Mouse (Mus musculus) adrenal gland, postnatal 4 days (tissue): ENCODE data around the gene Mdm2. TPM values are rescaled to one million over a fixed set of nuclear protein-coding genes. Genes with fewer than 3 reads are reported as not detected.
"Not testable (repeated sequence)": the region's sequence is repeated elsewhere in the genome, so short reads cannot be mapped to it uniquely, and the experiment has no call there.

Experiments
- DNase-seq, 2 experiments: peaks; one replicate each; pipeline ENCODE4 v3.0.0; 2021 to 2022; ENCODE audit warnings: low spot score in 2 of 2, mixed read lengths in 2 of 2
- total RNA-seq, 2 experiments: library from RNA; stranded (reverse); gene quantifications; 2 replicates each; pipeline ENCODE4 v1.2.3; 2021

Mdm2 gene
- total RNA-seq, 2 experiments from 2014 or later: 63.3 to 67.4 TPM

- not testable (repeated sequence) for DNase-seq
Observed at GRCm38 (mm10) chr10:117733626-117734025, 23.1 kb upstream of the Mdm2 start.

- DNase-seq: no peak
Observed at GRCm38 (mm10) chr10:117732962-117733592, 22.5 kb upstream of the Mdm2 start.

GRCm38 (mm10) chr10:117732184-117732583 is 21.6 kb upstream of the Mdm2 start:
- DNase-seq: no peak

GRCm38 (mm10) chr10:117731244-117732101 is 20.9 kb upstream of the Mdm2 start:
- DNase-seq: peak in 1 of 2 experiments; percentile 34

GRCm38 (mm10) chr10:117730637-117731203 is 20.2 kb upstream of the Mdm2 start:
- no peak for DNase-seq

GRCm38 (mm10) chr10:117730140-117730539 is 19.6 kb upstream of the Mdm2 start:
- DNase-seq: no peak

- DNase-seq: no peak
Observed at GRCm38 (mm10) chr10:117729139-117729814, 18.7 kb upstream of the Mdm2 start.

- no peak for DNase-seq
Observed at GRCm38 (mm10) chr10:117728574-117728973, 18.0 kb upstream of the Mdm2 start.

GRCm38 (mm10) chr10:117727518-117728110 is 17.1 kb upstream of the Mdm2 start:
- DNase-seq: no peak

- no peak for DNase-seq
Observed at GRCm38 (mm10) chr10:117726888-117727385, 16.4 kb upstream of the Mdm2 start.

GRCm38 (mm10) chr10:117726350-117726749 is 15.8 kb upstream of the Mdm2 start:
- DNase-seq: no peak

- no peak for DNase-seq
Observed at GRCm38 (mm10) chr10:117725671-117726070, 15.1 kb upstream of the Mdm2 start.

- no peak for DNase-seq
Observed at GRCm38 (mm10) chr10:117724804-117725361, 14.3 kb upstream of the Mdm2 start.

- no peak for DNase-seq
Observed at GRCm38 (mm10) chr10:117724136-117724718, 13.7 kb upstream of the Mdm2 start.

- no peak for DNase-seq
Observed at GRCm38 (mm10) chr10:117718161-117719119, 7.9 kb upstream of the Mdm2 start.

GRCm38 (mm10) chr10:117717583-117717982 is 7.0 kb upstream of the Mdm2 start:
- DNase-seq: no peak

- no peak for DNase-seq
Observed at GRCm38 (mm10) chr10:117716686-117717085, 6.1 kb upstream of the Mdm2 start.

GRCm38 (mm10) chr10:117715654-117716053 is 5.1 kb upstream of the Mdm2 start:
- DNase-seq: not testable (repeated sequence)

- DNase-seq: no peak
Observed at GRCm38 (mm10) chr10:117714928-117715500, 4.5 kb upstream of the Mdm2 start.
